Mouse (Mus musculus): Measurements from ENCODE around the gene Chrnb1. TPM values are rescaled to one million over a fixed set of nuclear protein-coding genes. Genes with fewer than 3 reads are reported as not detected.

Chrnb1 gene
- total and polyA plus RNA-seq, 3 experiments, result 4.1 to 10.3 (median 4.1) TPM

GRCm38 (mm10) chr11:69803328-69803727 lies 7.6 kb upstream of the Chrnb1 start:
- peak overlapping the region; percentile 62 for H3K9ac ChIP-seq (ENCODE audit: low read depth, low read length)
- TF ChIP-seq POLR2A (IDR thresholded peaks at IDR 0.05; ENCODE audit: insufficient read depth, low read depth, low read length), result no peak
- no peak for TF ChIP-seq CTCF (IDR thresholded peaks at IDR 0.05)
- no peak for TF ChIP-seq EP300 (IDR thresholded peaks at IDR 0.05; ENCODE audit: insufficient read depth, low read depth, low read length)
- intact Hi-C loops (cut with DNase I), result loop anchor here (2.0 kb wide), 4 partner anchors 33 to 73 kb away; partner anchors contain the start of genes Nlgn2 and Polr2a
- H3K36me3 ChIP-seq (ENCODE audit: control insufficient read depth, insufficient read depth, low read length), result no peaks in the 10 kb centered on the region
- H3K4me3 ChIP-seq, result peak overlapping the region; percentile 68
- peaks cover 4% of the 10 kb centered on the region; the same call in 1 of the 2 replicates for H3K4me1 ChIP-seq (ENCODE audit: control insufficient read depth, insufficient read depth, low read length)
- WGBS, result 5% methylated on average over 12 of the region's 12 CpGs
- H3K79me2 ChIP-seq (replicated peaks; ENCODE audit: control insufficient read depth, insufficient read depth, low read length), result no peaks in the 10 kb centered on the region
- peak overlapping the region; percentile 73 for H3K27ac ChIP-seq
- H3K27me3 ChIP-seq (ENCODE audit: control insufficient read depth, insufficient read depth, low read length), result no peaks in the 10 kb centered on the region
- no peak for DNase-seq

GRCm38 (mm10) chr11:69802648-69803105 lies 6.9 kb upstream of the Chrnb1 start:
- intact Hi-C loops (cut with DNase I), result loop anchor here (2.0 kb wide), 4 partner anchors 34 to 74 kb away; partner anchors contain the start of genes Nlgn2 and Polr2a
- TF ChIP-seq POLR2A (IDR thresholded peaks at IDR 0.05; ENCODE audit: insufficient read depth, low read depth, low read length) (peak; percentile 79), EP300 (IDR thresholded peaks at IDR 0.05; ENCODE audit: insufficient read depth, low read depth, low read length) (no peak), CTCF (IDR thresholded peaks at IDR 0.05) (no peak)
- no peaks in the 10 kb centered on the region for H3K27me3 ChIP-seq (ENCODE audit: control insufficient read depth, insufficient read depth, low read length)
- peak overlapping the region; percentile 68 for H3K4me3 ChIP-seq
- peak overlapping the region; percentile 73 for H3K27ac ChIP-seq
- peaks cover 4% of the 10 kb centered on the region; the same call in 1 of the 2 replicates for H3K4me1 ChIP-seq (ENCODE audit: control insufficient read depth, insufficient read depth, low read length)
- DNase-seq, result peak; percentile 92 to 95
- under 1% methylated on average over 33 of the region's 33 CpGs for WGBS
- H3K36me3 ChIP-seq (ENCODE audit: control insufficient read depth, insufficient read depth, low read length), result no peaks in the 10 kb centered on the region
- no peaks in the 10 kb centered on the region for H3K79me2 ChIP-seq (replicated peaks; ENCODE audit: control insufficient read depth, insufficient read depth, low read length)
- H3K9ac ChIP-seq (ENCODE audit: low read depth, low read length), result peak overlapping the region; percentile 74

DNA sequence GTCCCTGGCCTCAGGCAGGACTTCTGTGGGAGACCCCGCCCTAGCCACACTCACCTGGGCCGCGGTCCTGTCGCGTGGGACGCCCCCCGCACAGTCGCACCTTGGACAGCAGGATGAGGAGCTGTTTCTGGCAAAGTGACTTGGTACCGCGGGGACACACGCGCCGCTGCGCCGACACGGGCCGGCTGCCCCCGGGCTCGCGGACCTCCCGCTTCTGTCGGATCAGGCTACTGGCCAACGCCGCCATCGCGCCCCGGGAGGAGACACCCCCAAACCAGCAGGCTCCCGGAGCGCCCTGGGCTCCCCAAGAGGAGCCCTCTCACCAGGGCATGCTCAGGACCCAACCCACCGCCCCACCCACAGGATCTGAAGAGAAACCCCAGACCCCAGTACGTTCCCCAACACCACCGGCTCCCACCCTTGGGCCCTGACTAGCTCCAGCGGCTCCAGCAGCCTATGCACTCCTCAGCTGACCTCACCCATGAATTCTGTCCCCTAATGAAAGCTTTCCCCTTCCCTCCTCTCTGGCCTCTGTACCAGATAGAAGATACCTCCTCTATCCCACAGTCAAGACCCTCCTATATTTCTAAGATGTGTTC lies 5.7 kb upstream of the Chrnb1 start, which contains the start of gene Fgf11:
TSS of gene Fgf11 (minus strand) at position 479 of the 599 bp plus-strand sequence.
- peak within 1 kb of the TSS; percentile 73 for H3K27ac ChIP-seq

DNA sequence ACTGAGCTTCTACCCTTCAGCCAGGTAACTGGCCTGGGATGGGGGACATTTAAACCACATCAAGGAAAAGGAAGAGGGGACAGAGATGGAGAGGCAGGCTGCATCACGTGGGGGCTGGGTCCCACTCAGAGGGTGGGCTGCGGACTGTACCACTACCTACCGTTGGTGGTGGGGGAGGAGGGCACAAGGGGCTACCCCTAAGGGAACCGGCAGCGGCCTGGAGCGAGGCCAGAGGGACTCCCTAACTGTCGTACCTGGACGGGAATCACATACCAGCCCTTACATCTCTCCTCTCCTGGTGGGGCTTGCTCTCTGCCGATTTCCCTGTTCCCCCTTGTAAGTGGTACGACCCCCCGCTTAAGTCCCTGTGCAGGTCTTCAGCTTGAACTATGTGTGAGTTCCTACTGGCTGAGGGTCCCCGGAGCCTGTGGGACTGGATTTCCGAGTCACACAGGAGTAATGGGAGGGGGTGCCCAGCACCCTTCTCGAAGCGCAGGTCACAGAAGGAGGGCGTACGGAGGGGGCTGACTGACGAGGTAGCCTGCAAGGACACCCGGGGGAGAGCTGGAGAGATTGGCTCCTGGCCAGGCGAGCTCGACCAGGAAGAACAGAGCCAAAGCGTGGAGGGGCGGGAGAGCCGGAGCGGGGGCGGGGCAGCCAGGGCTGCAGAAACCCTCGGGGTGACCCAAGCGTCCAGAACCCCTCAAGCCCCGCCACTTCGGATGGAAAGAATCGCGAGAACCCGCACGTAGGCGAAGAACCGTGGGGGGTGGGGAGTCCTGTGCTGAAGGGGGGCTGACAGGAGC lies 4.9 kb upstream of the Chrnb1 start:
- intact Hi-C loops (cut with DNase I), result no loop called here
- DNase-seq, result peak; percentile 53 to 65

More for the DNA sequence above, 5.7 kb upstream of the Chrnb1 start, which contains the start of gene Fgf11:
- H3K79me2 ChIP-seq (replicated peaks; ENCODE audit: control insufficient read depth, insufficient read depth, low read length), result no peaks in the 10 kb centered on the region
- peak within 1 kb of the TSS; percentile 68 for H3K4me3 ChIP-seq
- peak within 1 kb of the TSS; percentile 74 for H3K9ac ChIP-seq (ENCODE audit: low read depth, low read length)
- TF ChIP-seq EP300 (IDR thresholded peaks at IDR 0.05; ENCODE audit: insufficient read depth, low read depth, low read length) (no peak), CTCF (IDR thresholded peaks at IDR 0.05) (no peak), POLR2A (IDR thresholded peaks at IDR 0.05; ENCODE audit: insufficient read depth, low read depth, low read length) (no peak)
- intact Hi-C loops (cut with DNase I), result no loop called here
- H3K27me3 ChIP-seq (ENCODE audit: control insufficient read depth, insufficient read depth, low read length), result no peaks in the 10 kb centered on the region
- no peak for DNase-seq
- peaks cover 4% of the 10 kb centered on the region; the same call in 1 of the 2 replicates for H3K4me1 ChIP-seq (ENCODE audit: control insufficient read depth, insufficient read depth, low read length)
- 4% methylated on average over 33 of the region's 33 CpGs for whole genome bisulfite sequencing
- no peaks in the 10 kb centered on the region for H3K36me3 ChIP-seq (ENCODE audit: control insufficient read depth, insufficient read depth, low read length)

GRCm38 (mm10) chr11:69800138-69800391 lies 4.3 kb upstream of the Chrnb1 start:
- peaks cover 4% of the 10 kb centered on the region; the same call in 1 of the 2 replicates for H3K4me1 ChIP-seq (ENCODE audit: control insufficient read depth, insufficient read depth, low read length)
- H3K9ac ChIP-seq (ENCODE audit: low read depth, low read length), result no peak overlapping the region
- intact Hi-C loops (cut with DNase I), result no loop called here
- 16% methylated on average over 11 of the region's 11 CpGs for WGBS
- H3K36me3 ChIP-seq (ENCODE audit: control insufficient read depth, insufficient read depth, low read length), result no peaks in the 10 kb centered on the region
- no peak overlapping the region for H3K27ac ChIP-seq
- H3K79me2 ChIP-seq (replicated peaks; ENCODE audit: control insufficient read depth, insufficient read depth, low read length), result no peaks in the 10 kb centered on the region
- no peak for DNase-seq
- no peaks in the 10 kb centered on the region for H3K27me3 ChIP-seq (ENCODE audit: control insufficient read depth, insufficient read depth, low read length)
- no peak overlapping the region for H3K4me3 ChIP-seq
- TF ChIP-seq EP300 (IDR thresholded peaks at IDR 0.05; ENCODE audit: insufficient read depth, low read depth, low read length) (no peak), CTCF (IDR thresholded peaks at IDR 0.05) (no peak), POLR2A (IDR thresholded peaks at IDR 0.05; ENCODE audit: insufficient read depth, low read depth, low read length) (no peak)

More for the DNA sequence above, 4.9 kb upstream of the Chrnb1 start:
- peaks cover 4% of the 10 kb centered on the region; the same call in 1 of the 2 replicates for H3K4me1 ChIP-seq (ENCODE audit: control insufficient read depth, insufficient read depth, low read length)
- no peaks in the 10 kb centered on the region for H3K27me3 ChIP-seq (ENCODE audit: control insufficient read depth, insufficient read depth, low read length)
- peak overlapping the region; percentile 55 for H3K9ac ChIP-seq (ENCODE audit: low read depth, low read length)
- H3K36me3 ChIP-seq (ENCODE audit: control insufficient read depth, insufficient read depth, low read length), result no peaks in the 10 kb centered on the region
- TF ChIP-seq EP300 (IDR thresholded peaks at IDR 0.05; ENCODE audit: insufficient read depth, low read depth, low read length) (no peak), CTCF (IDR thresholded peaks at IDR 0.05) (no peak), POLR2A (IDR thresholded peaks at IDR 0.05; ENCODE audit: insufficient read depth, low read depth, low read length) (no peak)
- no peaks in the 10 kb centered on the region for H3K79me2 ChIP-seq (replicated peaks; ENCODE audit: control insufficient read depth, insufficient read depth, low read length)
- H3K27ac ChIP-seq, result no peak overlapping the region
- 3% methylated on average over 35 of the region's 36 CpGs for WGBS
- peak overlapping the region; percentile 49 for H3K4me3 ChIP-seq
